Mouse (Mus musculus) adrenal gland, postnatal 4 days (tissue): ENCODE results near the gene Cd151. TPM values are rescaled to one million over a fixed set of nuclear protein-coding genes. Genes with fewer than 3 reads are reported as not detected.

Source experiments
- total RNA-seq, 2 experiments: library from RNA; stranded (reverse); gene quantifications; 2 replicates each; pipeline ENCODE4 v1.2.3; 2021

Gene Cd151
- total RNA-seq, 2 experiments from 2014 or later, result 209 to 215 TPM

Other genes starting within 250 kb of the Cd151 start
- gene Phrf1, start 238.6 kb upstream of the Cd151 start, total RNA-seq, result 10 to 100 TPM; 77.1 to 91.9 TPM
- gene Irf7, start 200.9 kb upstream of the Cd151 start, total RNA-seq, result 1 to 10 TPM; 7.3 to 7.5 TPM
- 10 to 100 TPM in 1 of 2 experiments, 1 to 10 TPM in 1; 9.4 to 15.5 TPM for gene Cdhr5, start 190.6 kb upstream of the Cd151 start, total RNA-seq
- gene Sct, start 188.3 kb upstream of the Cd151 start, total RNA-seq, result 10 to 100 TPM in 1 of 2 experiments, 1 to 10 TPM in 1; 9.0 to 12.9 TPM
- under 1 TPM; 0.34 to 0.36 TPM for gene Drd4, start 175.4 kb upstream of the Cd151 start, total RNA-seq
- gene Deaf1, start 139.7 kb upstream of the Cd151 start, total RNA-seq, result 10 to 100 TPM; 74.1 to 78.8 TPM
- 10 to 100 TPM; 34.8 to 36.6 TPM for gene Tmem80, start 139.7 kb upstream of the Cd151 start, total RNA-seq
- 10 to 100 TPM in 1 of 2 experiments, 1 to 10 TPM in 1; 3.1 to 15.7 TPM for gene Eps8l2, start 128.5 kb upstream of the Cd151 start, total RNA-seq
- gene Taldo1, start 75.2 kb upstream of the Cd151 start, total RNA-seq, result 100 to 1,000 TPM; 251 to 277 TPM
- 10 to 100 TPM; 44.9 to 50.6 TPM for gene Gatd1, start 53.3 kb upstream of the Cd151 start, total RNA-seq
- gene Cend1, start 37.9 kb upstream of the Cd151 start, total RNA-seq, result 1 to 10 TPM; 2.7 to 4.8 TPM
- gene Slc25a22, start 29.5 kb upstream of the Cd151 start, total RNA-seq, result 10 to 100 TPM; 46.9 to 60.3 TPM
- gene Pidd1, start 23.4 kb upstream of the Cd151 start, total RNA-seq, result 10 to 100 TPM in 1 of 2 experiments, 1 to 10 TPM in 1; 8.4 to 12.6 TPM
- gene Rplp2, start 20.0 kb upstream of the Cd151 start, total RNA-seq, result 1,000 to 10,000 TPM; 1,329 to 1,362 TPM
- gene Pnpla2, start 12.2 kb upstream of the Cd151 start, total RNA-seq, result 100 to 1,000 TPM; 173 to 205 TPM
- gene Cracr2b, start 6.3 kb upstream of the Cd151 start, total RNA-seq, result 10 to 100 TPM; 13.1 to 14.2 TPM
- 10 to 100 TPM; 57.7 to 61.2 TPM for gene Polr2l, start 7.7 kb downstream of the Cd151 start, total RNA-seq
- gene Tspan4, start 7.8 kb downstream of the Cd151 start, total RNA-seq, result 10 to 100 TPM; 77.9 to 79.6 TPM
- 10 to 100 TPM; 42.4 to 49.2 TPM for gene Chid1, start 72.5 kb downstream of the Cd151 start, total RNA-seq
- 10 to 100 TPM; 75.6 to 81.5 TPM for gene Ap2a2, start 94.8 kb downstream of the Cd151 start, total RNA-seq
- under 1 TPM; 0.08 to 0.14 TPM for gene Muc6, start 187.9 kb downstream of the Cd151 start, total RNA-seq
- 1 to 10 TPM in 1 of 2 experiments, under 1 TPM in 1; 0.45 to 1.1 TPM for gene Muc2, start 222.9 kb downstream of the Cd151 start, total RNA-seq